Mouse (Mus musculus) lung, embryonic 15.5 days (tissue): ENCODE measurements around the gene Cdc14b. TPM values are rescaled to one million over a fixed set of nuclear protein-coding genes. Genes with fewer than 3 reads are reported as not detected.

ENCODE experiments used
- ATAC-seq: fragments of 200-750 bp; cut with Nextera tagmentation; 2 replicates; pipeline ENCODE4 v1.8.0; 2017; ENCODE audit warnings: moderate number of reproducible peaks, borderline replicate concordance; ENCODE audit not compliant: low FRiP score, low TSS enrichment; ENCODE audit errors: extremely low read depth
- H3K27ac ChIP-seq: fragments of 300-500 bp; sonication (generic); 2 replicates; pipeline ENCODE4 v1.5.1; 2015; ENCODE audit warnings: moderate library complexity, mild to moderate bottlenecking, inconsistent platforms
- H3K27me3 ChIP-seq: fragments of 300-500 bp; sonication (generic); 2 replicates; pipeline ENCODE4 v1.6.1; 2015; ENCODE audit warnings: inconsistent platforms
- H3K36me3 ChIP-seq: fragments of 300-500 bp; sonication (generic); 2 replicates; pipeline ENCODE4 v1.6.1; 2015; ENCODE audit warnings: inconsistent platforms
- H3K4me1 ChIP-seq: fragments of 300-500 bp; sonication (generic); 2 replicates; pipeline ENCODE4 v1.6.1; 2015; ENCODE audit warnings: inconsistent platforms
- H3K4me2 ChIP-seq: fragments of 300-500 bp; sonication (generic); 2 replicates; pipeline ENCODE4 v1.6.1; 2015; ENCODE audit warnings: inconsistent platforms, mild to moderate bottlenecking, moderate library complexity
- H3K4me3 ChIP-seq: fragments of 300-500 bp; sonication (generic); 2 replicates; pipeline ENCODE4 v1.5.1; 2015; ENCODE audit warnings: mild to moderate bottlenecking, inconsistent platforms
- H3K9ac ChIP-seq: fragments of 300-500 bp; sonication (generic); 2 replicates; pipeline ENCODE4 v1.6.1; 2015; ENCODE audit warnings: inconsistent platforms
- H3K9me3 ChIP-seq: fragments of 300-500 bp; sonication (generic); 2 replicates; pipeline ENCODE4 v1.6.1; 2016; ENCODE audit warnings: inconsistent platforms
- WGBS: fragments of 180-500 bp; shearing (Covaris S2); methylation state at CpG from one replicate; pipeline ENCODE4 v1.1.7; 2015; 5-methylcytosine and 5-hydroxymethylcytosine counted together
- polyA plus RNA-seq: library from polyadenylated mRNA; unstranded; fragments of >200 nt; fragmentation: Nextera tagmentation; extraction: Ambion mirVana; gene quantifications from 2 replicates; pipeline ENCODE4 v1.2.1, GENCODE M21; 2015

Cdc14b gene
- polyA plus RNA-seq, 1 experiment from 2014 or later = 12.4 TPM

DNA sequence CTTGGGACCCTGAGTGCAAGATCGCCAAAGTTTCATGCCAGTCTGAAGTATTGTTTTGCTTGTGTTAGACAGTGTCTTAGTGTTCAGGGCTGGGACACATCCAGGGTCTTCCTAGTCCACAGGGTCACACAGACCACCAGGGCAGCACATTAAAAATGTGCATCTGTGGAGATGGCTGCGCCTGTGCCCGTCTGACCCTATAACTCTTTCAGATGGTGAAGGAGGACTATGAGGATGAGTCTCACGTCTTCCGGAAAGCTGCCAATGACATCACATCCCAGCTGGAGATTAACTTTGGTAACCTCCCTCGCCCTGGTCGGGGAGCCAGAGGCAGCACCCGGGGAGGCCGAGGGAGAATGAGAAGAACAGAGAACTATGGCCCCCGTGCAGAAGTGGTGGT is 90.7 kb downstream of the Cdc14b start:
- H3K4me3 ChIP-seq = no peak overlapping the region
- H3K9me3 ChIP-seq = no peaks in the 10 kb centered on the region
- WGBS = 71% methylated on average over 10 of the region's 10 CpGs
- H3K36me3 ChIP-seq = peaks cover 14% of the 10 kb centered on the region
- H3K27ac ChIP-seq = no peak overlapping the region
- H3K4me2 ChIP-seq = no peak overlapping the region
- no peak for ATAC-seq
- no peak overlapping the region for H3K9ac ChIP-seq
- no peaks in the 10 kb centered on the region for H3K4me1 ChIP-seq
- H3K27me3 ChIP-seq = no peaks in the 10 kb centered on the region

- Histone ChIP-seq H3K9me3 (no peaks in the 10 kb centered on the region), H3K4me1 (0 out of 2 replicates have a peak, but pooled peaks cover under 1% of the 10 kb centered on the region), H3K27ac (no peak overlapping the region), H3K27me3 (no peaks in the 10 kb centered on the region), H3K4me3 (no peak overlapping the region), H3K9ac (no peak overlapping the region), H3K4me2 (no peak overlapping the region), H3K36me3 (peaks cover 14% of the 10 kb centered on the region)
- 76% methylated on average over 4 of the region's 4 CpGs for WGBS
- no peak for ATAC-seq
Measured at GRCm38 (mm10) chr13:64183583-64183982, 91.5 kb downstream of the Cdc14b start.

- H3K27ac ChIP-seq = no peak overlapping the region
- no peak for ATAC-seq
- WGBS = 88% methylated on average over 2 of the region's 2 CpGs
- no peaks in the 10 kb centered on the region for H3K27me3 ChIP-seq
- H3K4me1 ChIP-seq = 0 out of 2 replicates have a peak, but pooled peaks cover 5% of the 10 kb centered on the region
- H3K9me3 ChIP-seq = no peaks in the 10 kb centered on the region
- H3K4me2 ChIP-seq = no peak overlapping the region
- H3K36me3 ChIP-seq = peaks cover 18% of the 10 kb centered on the region
- H3K9ac ChIP-seq = no peak overlapping the region
- no peak overlapping the region for H3K4me3 ChIP-seq
Measured at GRCm38 (mm10) chr13:64182091-64182490, 93.0 kb downstream of the Cdc14b start.

DNA sequence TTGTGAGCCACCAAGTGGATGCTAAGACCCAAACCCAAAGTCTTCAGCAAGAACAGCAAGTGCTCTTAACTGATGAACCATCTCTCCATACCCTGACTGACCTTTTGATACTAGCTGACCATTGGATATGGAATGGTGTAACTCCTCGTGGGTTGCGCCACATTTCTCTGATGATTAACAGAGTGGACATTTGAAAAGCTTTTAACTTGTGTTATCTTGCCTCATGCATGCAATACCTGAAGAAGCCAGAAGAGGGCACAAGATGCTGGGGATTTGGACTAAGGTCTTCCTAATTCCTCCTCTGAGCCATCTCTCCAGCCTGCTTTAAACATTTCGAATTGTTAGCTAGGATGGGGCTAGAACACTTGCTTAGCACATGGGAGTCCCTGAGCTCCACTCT is 94.2 kb downstream of the Cdc14b start:
- no peaks in the 10 kb centered on the region for H3K27me3 ChIP-seq
- H3K9ac ChIP-seq = no peak overlapping the region
- H3K4me3 ChIP-seq = no peak overlapping the region
- H3K4me2 ChIP-seq = no peak overlapping the region
- H3K27ac ChIP-seq = no peak overlapping the region
- 66% methylated on average over 3 of the region's 3 CpGs for WGBS
- H3K4me1 ChIP-seq = 0 out of 2 replicates have a peak, but pooled peaks cover 5% of the 10 kb centered on the region
- H3K9me3 ChIP-seq = no peaks in the 10 kb centered on the region
- no peak for ATAC-seq
- H3K36me3 ChIP-seq = peaks cover 15% of the 10 kb centered on the region

GRCm38 (mm10) chr13:64180300-64180699 is 94.8 kb downstream of the Cdc14b start:
- Histone ChIP-seq H3K9ac (no peak overlapping the region), H3K36me3 (peaks cover 14% of the 10 kb centered on the region), H3K9me3 (no peaks in the 10 kb centered on the region), H3K27ac (no peak overlapping the region), H3K27me3 (no peaks in the 10 kb centered on the region), H3K4me3 (no peak overlapping the region), H3K4me1 (0 out of 2 replicates have a peak, but pooled peaks cover 5% of the 10 kb centered on the region), H3K4me2 (no peak overlapping the region)
- WGBS = 81% methylated on average over 4 of the region's 4 CpGs
- no peak for ATAC-seq

DNA sequence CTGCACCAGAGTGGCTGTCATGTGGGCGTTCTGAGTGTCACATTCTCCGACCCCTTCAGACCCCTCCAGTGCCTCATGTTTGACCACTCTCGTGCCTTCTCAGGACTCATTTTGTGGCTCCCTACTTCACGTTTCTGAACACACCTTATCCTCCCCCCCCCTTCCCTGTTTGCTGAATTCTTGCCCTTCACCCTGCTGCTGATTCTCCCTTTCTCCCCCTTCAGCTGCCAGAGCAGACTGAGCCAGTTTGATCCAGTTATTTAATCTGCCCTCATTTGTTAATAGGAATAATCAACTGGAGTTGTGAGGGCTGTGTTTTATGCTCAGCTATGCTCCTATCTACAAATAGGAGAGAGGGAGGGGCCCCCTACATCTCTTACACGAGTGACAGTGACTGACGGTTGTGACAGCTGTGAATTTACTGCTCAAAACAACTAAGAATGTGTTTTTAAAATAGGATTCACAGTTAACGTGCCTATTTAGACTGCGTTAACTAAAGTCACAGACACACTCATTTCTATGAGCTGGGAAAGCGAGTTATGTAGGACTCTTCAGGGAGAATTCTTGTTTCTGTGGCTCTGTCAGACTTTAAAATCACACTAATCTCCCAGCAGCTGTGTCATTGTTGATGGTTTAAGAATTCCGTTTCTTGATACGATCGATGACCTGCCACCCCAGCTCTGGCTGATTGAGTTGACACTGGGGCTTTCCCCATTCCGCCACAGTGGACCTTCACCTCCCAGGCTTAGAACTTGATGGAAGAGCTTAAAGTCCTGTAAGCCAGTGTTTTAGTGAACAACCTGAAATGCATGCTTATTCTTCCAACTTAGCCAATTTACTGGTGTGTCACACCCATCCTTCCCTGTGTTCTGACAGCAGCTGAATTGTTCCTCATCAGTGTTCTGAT is 96.1 kb downstream of the Cdc14b start:
- peaks cover 10% of the 10 kb centered on the region for H3K36me3 ChIP-seq
- WGBS = 68% methylated on average over 13 of the region's 13 CpGs

DNA sequence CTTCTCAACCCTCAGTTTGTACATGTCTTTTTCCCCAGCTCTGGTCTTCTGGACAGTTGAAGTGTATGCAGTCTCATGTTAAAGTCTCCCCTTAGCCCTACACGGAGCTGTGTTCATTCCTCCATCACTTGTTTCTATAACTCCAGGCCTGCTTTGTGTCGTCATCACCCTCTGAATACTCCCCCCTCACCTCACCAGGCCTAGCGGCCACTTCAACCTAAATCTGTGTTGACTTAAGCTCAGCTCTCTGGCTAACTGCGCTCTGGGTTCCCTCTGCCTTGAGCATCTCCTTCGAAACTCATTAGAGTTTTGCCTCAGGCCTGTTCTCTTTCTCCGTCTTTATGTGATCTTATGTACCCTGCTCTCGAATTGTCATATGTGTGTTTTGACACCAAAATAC is 97.1 kb downstream of the Cdc14b start:
- peak; percentile 27; the same call in 1 of the 2 replicates for ATAC-seq
- H3K4me2 ChIP-seq = no peak overlapping the region
- H3K36me3 ChIP-seq = peaks cover 14% of the 10 kb centered on the region
- no peak overlapping the region for H3K9ac ChIP-seq
- H3K4me3 ChIP-seq = no peak overlapping the region
- WGBS = 58% methylated on average over 7 of the region's 7 CpGs
- H3K4me1 ChIP-seq = 0 out of 2 replicates have a peak, but pooled peaks cover 5% of the 10 kb centered on the region
- H3K27me3 ChIP-seq = no peaks in the 10 kb centered on the region
- H3K27ac ChIP-seq = no peak overlapping the region
- H3K9me3 ChIP-seq = no peaks in the 10 kb centered on the region

More for the DNA sequence above, 96.1 kb downstream of the Cdc14b start:
- no peak for ATAC-seq
- H3K4me2 ChIP-seq = no peak overlapping the region
- no peaks in the 10 kb centered on the region for H3K27me3 ChIP-seq
- no peak overlapping the region for H3K4me3 ChIP-seq
- no peak overlapping the region for H3K27ac ChIP-seq
- no peaks in the 10 kb centered on the region for H3K9me3 ChIP-seq
- H3K4me1 ChIP-seq = 0 out of 2 replicates have a peak, but pooled peaks cover 5% of the 10 kb centered on the region
- H3K9ac ChIP-seq = no peak overlapping the region

GRCm38 (mm10) chr13:64169746-64170145 is 105.3 kb downstream of the Cdc14b start:
- H3K36me3 ChIP-seq = peaks cover 46% of the 10 kb centered on the region
- no peak overlapping the region for H3K9ac ChIP-seq
- H3K4me1 ChIP-seq = no peaks in the 10 kb centered on the region
- ATAC-seq = no peak
- 95% methylated on average over 25 of the region's 25 CpGs for WGBS
- no peak overlapping the region for H3K4me2 ChIP-seq
- H3K27me3 ChIP-seq = no peaks in the 10 kb centered on the region
- no peak overlapping the region for H3K27ac ChIP-seq
- H3K9me3 ChIP-seq = peaks cover 43% of the 10 kb centered on the region
- H3K4me3 ChIP-seq = no peak overlapping the region

- WGBS = 32% methylated on average over 13 of the region's 13 CpGs
- Histone ChIP-seq H3K36me3 (peaks cover 7% of the 10 kb centered on the region; the same call in 1 of the 2 replicates), H3K4me1 (peaks cover 11% of the 10 kb centered on the region), H3K9me3 (peaks cover 7% of the 10 kb centered on the region; the same call in 1 of the 2 replicates), H3K27me3 (no peaks in the 10 kb centered on the region), H3K9ac (peak overlapping the region; percentile 75; the same call in 1 of the 2 replicates), H3K4me2 (peak overlapping the region; percentile 98), H3K27ac (no peak overlapping the region), H3K4me3 (peak overlapping the region; percentile 90)
- no peak for ATAC-seq
Measured at GRCm38 (mm10) chr13:64163147-64163715, 111.9 kb downstream of the Cdc14b start.

DNA sequence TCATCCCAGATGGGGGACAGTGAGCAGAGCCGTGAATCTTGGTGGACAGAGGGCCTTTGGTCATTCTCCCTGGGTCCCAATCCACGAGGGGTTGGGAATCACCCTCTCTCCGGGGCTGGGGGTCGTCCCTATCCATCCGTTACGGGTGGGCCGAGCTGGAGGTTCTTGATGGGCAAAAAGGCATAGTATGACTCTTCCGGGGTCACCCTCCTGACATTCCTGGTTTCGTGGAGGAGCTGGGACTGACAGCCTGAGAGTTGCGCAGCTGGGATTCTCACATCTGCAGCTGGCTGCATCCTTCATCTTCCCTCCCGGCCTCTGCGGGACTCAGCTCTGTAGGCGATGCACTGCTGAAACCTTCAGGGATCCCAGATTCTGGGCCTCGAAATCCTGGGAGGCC is 112.5 kb downstream of the Cdc14b start:
- Histone ChIP-seq H3K9me3 (0 out of 2 replicates have a peak, but pooled peaks cover 4% of the 10 kb centered on the region), H3K27ac (no peak overlapping the region)
- no peak for ATAC-seq

GRCm38 (mm10) chr13:64161916-64162611 is 113.0 kb downstream of the Cdc14b start:
- Histone ChIP-seq H3K4me1 (peaks cover 11% of the 10 kb centered on the region), H3K27ac (peak overlapping the region; percentile 85), H3K9ac (peak overlapping the region; percentile 75), H3K9me3 (no peaks in the 10 kb centered on the region), H3K36me3 (peaks cover 2% of the 10 kb centered on the region; the same call in 1 of the 2 replicates), H3K27me3 (no peaks in the 10 kb centered on the region), H3K4me2 (peak overlapping the region; percentile 98), H3K4me3 (peak overlapping the region; percentile 90)
- 0% methylated on average over 69 of the region's 71 CpGs for WGBS
- peak; percentile 71 for ATAC-seq

More for the DNA sequence above, 112.5 kb downstream of the Cdc14b start:
- H3K27me3 ChIP-seq = no peaks in the 10 kb centered on the region
- 5% methylated on average over 14 of the region's 14 CpGs for WGBS
- H3K4me2 ChIP-seq = peak overlapping the region; percentile 98
- peak overlapping the region; percentile 90 for H3K4me3 ChIP-seq
- H3K36me3 ChIP-seq = peaks cover 6% of the 10 kb centered on the region; the same call in 1 of the 2 replicates
- peak overlapping the region; percentile 75 for H3K9ac ChIP-seq
- peaks cover 11% of the 10 kb centered on the region for H3K4me1 ChIP-seq
